Mouse (Mus musculus) WW6 (cell line): Measurements from ENCODE around the gene Pomgnt1.

Experiments
- DNase-seq: peaks from one replicate; pipeline ENCODE4 v3.0.0-alpha.2; 2013; ENCODE audit warnings: low read depth, low spot score

Gene Pomgnt1

GRCm38 (mm10) chr4:116173072-116173471 is 49.4 kb downstream of the Pomgnt1 start, which contains the start of the genes 1700042G07Rik and Gm49337:
1700042G07Rik (plus strand) TSS chr4:116173372.
Gm49337 (plus strand) TSS chr4:116173384.
- DNase-seq, result no peak

- no peak for DNase-seq
Observed at GRCm38 (mm10) chr4:116173752-116174151, 50.1 kb downstream of the Pomgnt1 start.

- DNase-seq, result no peak
Observed at GRCm38 (mm10) chr4:116174466-116175116, 51.0 kb downstream of the Pomgnt1 start.

GRCm38 (mm10) chr4:116175136-116175535 is 51.5 kb downstream of the Pomgnt1 start:
- DNase-seq, result no peak

GRCm38 (mm10) chr4:116175711-116176542 is 52.3 kb downstream of the Pomgnt1 start:
- no peak for DNase-seq

- no peak for DNase-seq
Observed at GRCm38 (mm10) chr4:116176543-116176988, 52.9 kb downstream of the Pomgnt1 start.

GRCm38 (mm10) chr4:116177140-116177539 is 53.5 kb downstream of the Pomgnt1 start:
- no peak for DNase-seq

GRCm38 (mm10) chr4:116182079-116182478 is 58.4 kb downstream of the Pomgnt1 start:
- DNase-seq, result no peak

GRCm38 (mm10) chr4:116182745-116183144 is 59.1 kb downstream of the Pomgnt1 start:
- peak; percentile 28 for DNase-seq

- DNase-seq, result no peak
Observed at GRCm38 (mm10) chr4:116185083-116185482, 61.4 kb downstream of the Pomgnt1 start.

- DNase-seq, result no peak
Observed at GRCm38 (mm10) chr4:116192286-116192835, 68.7 kb downstream of the Pomgnt1 start.

GRCm38 (mm10) chr4:116193583-116194383 is 70.1 kb downstream of the Pomgnt1 start:
- no peak for DNase-seq

GRCm38 (mm10) chr4:116198422-116198821 is 74.8 kb downstream of the Pomgnt1 start:
- no peak for DNase-seq

- no peak for DNase-seq
Observed at GRCm38 (mm10) chr4:116204422-116204821, 80.8 kb downstream of the Pomgnt1 start.

- no peak for DNase-seq
Observed at GRCm38 (mm10) chr4:116206531-116206930, 82.9 kb downstream of the Pomgnt1 start.

GRCm38 (mm10) chr4:116208891-116209290 is 85.3 kb downstream of the Pomgnt1 start:
- DNase-seq, result no peak
